Mouse (Mus musculus) embryonic facial prominence, embryonic 15.5 days (tissue): ENCODE results near the gene Psat1. TPM values are rescaled to one million over a fixed set of nuclear protein-coding genes. Genes with fewer than 3 reads are reported as not detected.

ENCODE experiments used
- ATAC-seq: fragments of 200-750 bp; cut with Nextera tagmentation; 2 replicates; pipeline ENCODE4 v1.8.0; 2017; ENCODE audit warnings: low read depth, moderate TSS enrichment; ENCODE audit not compliant: insufficient number of reproducible peaks, low FRiP score, low TSS enrichment
- H3K27ac ChIP-seq: fragments of 300-500 bp; sonication (generic); replicated peaks from 2 replicates; pipeline ENCODE4 v1.5.1; 2015; ENCODE audit warnings: mild to moderate bottlenecking, inconsistent platforms
- H3K27me3 ChIP-seq: fragments of 300-500 bp; sonication (generic); 2 replicates; pipeline ENCODE4 v1.6.1; 2015; ENCODE audit warnings: inconsistent platforms
- H3K36me3 ChIP-seq: fragments of 300-500 bp; sonication (generic); 2 replicates; pipeline ENCODE4 v1.6.1; 2015; ENCODE audit warnings: mild to moderate bottlenecking, inconsistent platforms
- H3K4me1 ChIP-seq: fragments of 300-500 bp; sonication (generic); 2 replicates; pipeline ENCODE4 v1.6.1; 2015; ENCODE audit warnings: inconsistent platforms
- H3K4me2 ChIP-seq: fragments of 300-500 bp; sonication (generic); replicated peaks from 2 replicates; pipeline ENCODE4 v1.6.1; 2015; ENCODE audit warnings: mild to moderate bottlenecking, inconsistent platforms
- H3K4me3 ChIP-seq: fragments of 300-500 bp; sonication (generic); replicated peaks from 2 replicates; pipeline ENCODE4 v1.5.1; 2015; ENCODE audit warnings: mild to moderate bottlenecking, inconsistent platforms
- H3K9ac ChIP-seq: fragments of 300-500 bp; sonication (generic); 2 replicates; pipeline ENCODE4 v1.6.1; 2015; ENCODE audit warnings: inconsistent platforms
- H3K9me3 ChIP-seq: fragments of 300-500 bp; sonication (generic); replicated peaks from 2 replicates; pipeline ENCODE4 v1.6.1; 2016; ENCODE audit warnings: inconsistent platforms
- WGBS: fragments of 180-500 bp; shearing (Covaris S2); methylation state at CpG from one replicate; pipeline ENCODE4 v1.1.7; 2015; 5-methylcytosine and 5-hydroxymethylcytosine counted together
- polyA plus RNA-seq: library from polyadenylated mRNA; unstranded; fragments of >200 nt; fragmentation: Nextera tagmentation; extraction: Ambion mirVana; gene quantifications from 2 replicates; pipeline ENCODE4 v1.2.1, GENCODE M21; 2015

Psat1 gene
- polyA plus RNA-seq: 116 and 122 TPM in 2 replicates

DNA sequence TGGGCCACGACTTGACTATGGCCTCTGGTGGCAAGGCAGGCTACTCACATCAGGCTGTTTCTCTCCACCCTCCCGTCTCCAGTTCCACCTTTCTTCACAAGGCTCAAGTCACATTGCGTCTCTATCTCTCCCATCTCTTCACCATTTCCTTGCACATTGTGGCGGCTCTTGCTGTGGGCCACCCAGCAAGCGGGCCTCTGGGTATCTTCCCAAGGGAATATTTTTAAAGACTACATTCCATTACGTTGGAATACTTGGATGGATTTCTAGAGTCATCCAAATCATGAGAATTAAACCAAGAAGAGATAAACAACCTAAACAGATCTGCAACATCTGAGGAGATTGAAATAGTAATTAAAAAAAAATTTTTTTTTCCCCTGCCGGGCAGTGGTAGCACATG lies at the start of gene Psat1:
Psat1 (minus strand) TSS at position 101 of the 400 bp plus-strand sequence.
- no peak for ATAC-seq
- Histone ChIP-seq H3K27ac (peak within 1 kb of the TSS; percentile 31; the same call in 1 of the 2 replicates), H3K4me2 (no peak within 1 kb of the TSS), H3K4me3 (no peak within 1 kb of the TSS), H3K9ac (no peak within 1 kb of the TSS), H3K9me3 (no peaks in the 10 kb centered on the region), H3K4me1 (no peaks in the 10 kb centered on the region), H3K27me3 (no peaks in the 10 kb centered on the region), H3K36me3 (no peaks in the 10 kb centered on the region)
- WGBS: 74% methylated on average over 7 of the region's 7 CpGs

DNA sequence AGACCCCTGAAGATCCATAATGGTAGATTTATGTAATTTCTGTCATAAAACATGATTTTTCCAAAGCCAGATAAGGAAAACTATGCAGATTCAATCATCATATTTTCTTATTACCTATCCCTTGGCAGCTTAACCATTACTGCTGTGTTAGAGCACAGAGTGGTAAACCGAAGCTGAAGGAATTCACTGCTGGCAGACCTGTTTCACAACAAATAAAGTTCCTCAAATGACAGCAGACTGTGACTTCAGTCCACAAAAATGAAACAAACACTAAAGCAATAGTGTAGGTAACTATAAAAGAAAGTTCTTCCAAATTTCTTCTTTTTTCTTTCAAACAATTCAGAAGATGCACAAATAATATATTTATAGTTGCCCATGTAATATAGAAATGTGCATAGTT lies 43.0 kb upstream of the Psat1 start:
- Histone ChIP-seq H3K27ac (no peak overlapping the region), H3K4me3 (no peak overlapping the region), H3K9ac (no peak overlapping the region), H3K9me3 (no peaks in the 10 kb centered on the region), H3K4me2 (no peak overlapping the region), H3K36me3 (no peaks in the 10 kb centered on the region), H3K4me1 (no peaks in the 10 kb centered on the region), H3K27me3 (no peaks in the 10 kb centered on the region)
- no peak for ATAC-seq
- 67% methylated on average over 1 of the region's 1 CpGs for WGBS

DNA sequence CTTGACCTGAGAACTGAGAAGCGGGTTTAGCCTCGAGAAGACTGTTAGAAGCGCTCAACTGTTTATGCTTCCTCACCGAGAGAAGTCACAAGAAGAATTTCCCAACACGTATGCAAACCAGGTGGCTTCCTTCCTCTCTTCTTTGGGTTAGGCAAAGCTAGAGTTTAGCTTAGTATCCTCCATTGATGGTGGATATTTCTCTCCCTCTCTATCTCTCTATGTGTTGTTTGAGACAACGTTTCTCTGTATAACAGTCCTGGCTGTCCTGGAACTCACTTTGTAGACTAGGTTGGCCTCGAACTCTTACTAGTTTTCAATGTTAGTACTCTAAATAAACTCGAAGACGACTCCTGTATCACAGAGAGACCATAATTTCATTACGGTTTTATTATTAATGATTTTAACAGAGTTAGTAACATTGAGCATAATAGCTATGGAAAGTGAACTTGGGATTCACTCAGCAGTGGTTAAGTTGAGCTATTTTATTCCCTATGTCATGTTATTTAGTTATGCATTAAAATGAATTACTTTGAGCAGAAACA lies 38.1 kb upstream of the Psat1 start:
- Histone ChIP-seq H3K27me3 (no peaks in the 10 kb centered on the region), H3K4me2 (peak overlapping the region; percentile 90), H3K9me3 (no peaks in the 10 kb centered on the region), H3K4me1 (peaks cover 4% of the 10 kb centered on the region; the same call in 1 of the 2 replicates), H3K27ac (peak overlapping the region; percentile 25; the same call in 1 of the 2 replicates), H3K4me3 (peak overlapping the region; percentile 85), H3K9ac (peak overlapping the region; percentile 70), H3K36me3 (peaks cover 2% of the 10 kb centered on the region; the same call in 1 of the 2 replicates)
- WGBS: 28% methylated on average over 10 of the region's 10 CpGs
- ATAC-seq: no peak

DNA sequence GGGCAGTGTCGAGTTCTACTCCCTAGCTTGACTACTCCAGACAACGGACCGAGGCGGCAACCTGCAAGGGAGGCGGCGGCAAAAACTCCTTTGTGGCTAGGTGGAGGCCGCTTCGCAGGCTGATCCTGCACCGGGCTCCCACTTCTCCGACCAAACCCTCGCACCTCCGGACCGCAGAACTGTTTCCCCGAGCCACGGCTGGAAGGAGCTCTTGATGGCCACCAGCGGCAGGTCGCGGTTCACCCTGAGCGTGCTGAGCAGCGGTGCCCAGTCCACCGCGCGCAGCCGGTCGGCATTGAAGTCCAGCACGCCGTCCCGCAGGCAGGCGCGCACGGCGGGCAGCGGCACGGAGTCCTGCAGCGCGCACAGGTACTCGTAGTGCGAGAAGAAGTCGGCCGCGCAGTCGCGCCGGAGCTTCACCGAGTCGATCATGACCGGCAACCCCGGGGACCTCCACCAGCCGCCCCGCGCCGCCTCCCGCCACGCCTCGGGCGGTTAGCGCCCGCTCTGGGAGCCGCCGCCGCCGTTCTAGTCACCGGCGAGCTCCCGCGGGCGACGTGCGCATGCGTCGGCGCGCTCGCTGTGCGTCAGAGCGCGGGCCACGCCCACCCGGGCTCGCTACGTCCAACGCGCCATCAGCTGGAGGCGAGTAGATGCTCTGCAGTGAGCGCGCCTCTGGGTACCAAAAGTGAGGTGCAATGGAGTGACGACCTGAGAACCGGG lies 37.5 kb upstream of the Psat1 start, which contains the start of gene Cep78:
Cep78 (minus strand) TSS at position 541 of the 723 bp plus-strand sequence.
- H3K4me2 ChIP-seq: peak within 1 kb of the TSS; percentile 90
- no peaks in the 10 kb centered on the region for H3K9me3 ChIP-seq
- H3K36me3 ChIP-seq: peaks cover 3% of the 10 kb centered on the region; the same call in 1 of the 2 replicates
- no peaks in the 10 kb centered on the region for H3K27me3 ChIP-seq
- under 1% methylated on average over 86 of the region's 88 CpGs for WGBS
- H3K4me1 ChIP-seq: peaks cover 4% of the 10 kb centered on the region; the same call in 1 of the 2 replicates
- peak within 1 kb of the TSS; percentile 85 for H3K4me3 ChIP-seq
- peak within 1 kb of the TSS; percentile 79 for H3K27ac ChIP-seq
- peak; percentile 89 for ATAC-seq
- H3K9ac ChIP-seq: peak within 1 kb of the TSS; percentile 70

DNA sequence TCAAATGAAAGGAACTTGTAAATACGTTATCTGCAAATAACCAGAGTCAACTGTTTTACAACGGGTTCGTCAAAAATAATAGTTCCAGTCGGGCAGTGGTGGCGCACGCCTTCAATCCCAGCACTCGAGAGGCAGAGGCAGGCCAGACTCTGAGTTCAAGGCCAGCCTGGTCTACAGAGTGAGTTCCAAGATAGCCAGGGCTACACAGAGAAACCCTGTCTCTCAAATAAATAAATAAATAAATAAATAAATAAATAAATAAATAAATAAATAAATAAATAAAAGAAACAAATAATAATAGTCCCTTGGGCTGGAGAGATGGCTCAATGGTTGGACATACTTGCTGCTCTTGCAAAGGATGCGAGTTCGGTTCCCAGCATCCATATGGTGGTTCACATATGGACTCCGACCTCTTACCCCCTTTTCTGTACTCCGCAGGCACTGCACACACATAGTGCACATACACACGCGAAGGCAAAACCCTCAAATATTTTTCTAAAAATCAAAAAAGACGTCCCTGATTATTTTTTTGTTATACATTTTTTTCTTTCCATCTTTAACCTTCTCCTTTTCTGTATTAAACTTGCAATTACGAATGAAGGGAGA lies 36.7 kb upstream of the Psat1 start:
- H3K4me3 ChIP-seq: peak overlapping the region; percentile 85
- no peak overlapping the region for H3K27ac ChIP-seq
- 0 out of 2 replicates have a peak overlapping the region, but pooled peaks have one; percentile 70 for H3K9ac ChIP-seq
- peaks cover 3% of the 10 kb centered on the region; the same call in 1 of the 2 replicates for H3K36me3 ChIP-seq
- H3K4me2 ChIP-seq: peak overlapping the region; percentile 90
- peaks cover 4% of the 10 kb centered on the region; the same call in 1 of the 2 replicates for H3K4me1 ChIP-seq
- 49% methylated on average over 15 of the region's 15 CpGs for WGBS
- H3K27me3 ChIP-seq: no peaks in the 10 kb centered on the region
- H3K9me3 ChIP-seq: no peaks in the 10 kb centered on the region
- no peak for ATAC-seq

DNA sequence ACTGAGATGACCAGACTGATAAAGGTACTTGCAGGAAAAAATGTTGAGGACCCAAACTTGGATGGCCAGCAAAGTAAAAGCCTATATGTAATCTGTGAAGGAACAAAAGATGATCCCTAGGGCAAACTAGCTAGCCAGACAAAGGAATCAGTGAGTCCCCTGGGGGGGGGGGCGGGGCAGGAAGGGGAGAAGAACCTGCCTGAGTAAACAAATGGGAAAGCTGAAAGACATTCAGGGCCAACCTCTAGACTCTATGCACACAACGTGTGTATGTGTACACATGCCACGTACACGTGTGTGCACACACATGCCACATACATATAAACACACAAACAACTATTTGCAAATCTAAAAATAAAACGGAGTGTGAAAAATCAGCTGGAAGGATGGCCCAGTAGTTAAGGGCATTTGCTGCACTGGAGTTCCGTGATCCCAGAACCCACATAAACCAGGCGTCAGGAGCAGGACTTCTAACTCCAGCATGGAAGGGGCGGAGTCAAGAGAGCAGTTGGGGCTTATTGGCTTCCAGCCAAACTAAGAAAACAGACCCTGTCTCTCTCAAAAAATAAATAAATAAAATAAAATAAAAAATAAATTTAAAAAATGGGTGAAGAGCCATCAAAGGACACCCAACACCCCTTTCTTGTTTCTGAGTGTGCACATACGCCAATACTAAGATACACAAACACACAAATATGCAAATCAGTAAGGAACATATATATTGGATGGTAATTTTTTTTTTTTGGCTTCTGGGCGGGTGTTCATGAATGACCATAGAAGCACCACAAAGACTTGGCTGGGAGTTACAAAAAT lies 36.0 kb upstream of the Psat1 start:
- H3K9ac ChIP-seq: no peak overlapping the region
- no peak overlapping the region for H3K27ac ChIP-seq
- no peaks in the 10 kb centered on the region for H3K27me3 ChIP-seq
- ATAC-seq: no peak; the same call in 1 of the 2 replicates
- peak overlapping the region; percentile 90; the same call in 1 of the 2 replicates for H3K4me2 ChIP-seq
- peaks cover 4% of the 10 kb centered on the region; the same call in 1 of the 2 replicates for H3K4me1 ChIP-seq
- no peaks in the 10 kb centered on the region for H3K9me3 ChIP-seq
- 57% methylated on average over 9 of the region's 10 CpGs for WGBS
- H3K36me3 ChIP-seq: peaks cover 3% of the 10 kb centered on the region; the same call in 1 of the 2 replicates
- no peak overlapping the region for H3K4me3 ChIP-seq

DNA sequence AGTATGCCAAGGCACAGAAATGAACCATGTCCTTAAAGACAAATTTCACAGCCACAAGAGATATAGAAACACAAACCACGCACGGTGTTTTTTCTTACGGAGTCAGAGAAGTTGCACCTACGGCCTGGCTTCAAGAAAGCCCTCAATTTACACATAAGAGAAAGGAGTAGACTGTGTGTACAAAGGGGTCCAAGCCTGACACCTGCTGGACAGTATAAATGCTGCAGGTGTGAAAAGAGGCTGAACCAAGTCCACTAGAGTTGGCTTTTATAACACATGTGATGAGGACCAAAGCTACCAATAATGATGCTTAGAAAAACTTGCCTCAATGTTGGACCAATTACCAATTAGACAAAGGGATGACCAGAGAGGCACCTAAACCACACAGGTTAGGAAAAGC lies 34.7 kb upstream of the Psat1 start:
- Histone ChIP-seq H3K27ac (no peak overlapping the region), H3K9ac (no peak overlapping the region), H3K27me3 (no peaks in the 10 kb centered on the region), H3K4me2 (no peak overlapping the region), H3K4me3 (no peak overlapping the region), H3K9me3 (no peaks in the 10 kb centered on the region), H3K36me3 (peaks cover 15% of the 10 kb centered on the region), H3K4me1 (peaks cover 4% of the 10 kb centered on the region; the same call in 1 of the 2 replicates)
- ATAC-seq: no peak
- WGBS: 44% methylated on average over 4 of the region's 4 CpGs

DNA sequence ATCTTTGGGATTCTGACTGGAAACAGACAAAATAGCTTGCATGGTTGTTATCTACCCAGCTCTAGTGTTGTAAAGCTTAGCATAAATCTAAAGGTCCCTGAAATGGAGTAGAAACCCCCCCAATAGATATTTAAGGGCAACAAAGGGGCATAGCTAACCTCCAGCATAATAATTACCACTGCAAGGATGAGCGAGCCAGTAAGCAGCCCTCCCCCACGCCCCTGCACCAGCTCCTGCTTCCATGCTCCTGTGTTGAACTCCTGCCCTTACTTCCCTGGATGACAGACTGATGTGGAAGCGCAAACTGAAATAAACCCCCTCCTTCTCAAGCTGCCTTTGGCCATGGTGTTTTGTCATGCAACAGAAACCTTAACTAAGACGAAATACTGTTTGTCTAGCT lies 26.2 kb upstream of the Psat1 start:
- no peaks in the 10 kb centered on the region for H3K4me1 ChIP-seq
- H3K9ac ChIP-seq: no peak overlapping the region
- no peaks in the 10 kb centered on the region for H3K27me3 ChIP-seq
- no peaks in the 10 kb centered on the region for H3K9me3 ChIP-seq
- WGBS: 82% methylated on average over 4 of the region's 4 CpGs
- no peak for ATAC-seq
- no peak overlapping the region for H3K27ac ChIP-seq
- no peak overlapping the region for H3K4me2 ChIP-seq
- no peak overlapping the region for H3K4me3 ChIP-seq
- H3K36me3 ChIP-seq: peaks cover 48% of the 10 kb centered on the region

DNA sequence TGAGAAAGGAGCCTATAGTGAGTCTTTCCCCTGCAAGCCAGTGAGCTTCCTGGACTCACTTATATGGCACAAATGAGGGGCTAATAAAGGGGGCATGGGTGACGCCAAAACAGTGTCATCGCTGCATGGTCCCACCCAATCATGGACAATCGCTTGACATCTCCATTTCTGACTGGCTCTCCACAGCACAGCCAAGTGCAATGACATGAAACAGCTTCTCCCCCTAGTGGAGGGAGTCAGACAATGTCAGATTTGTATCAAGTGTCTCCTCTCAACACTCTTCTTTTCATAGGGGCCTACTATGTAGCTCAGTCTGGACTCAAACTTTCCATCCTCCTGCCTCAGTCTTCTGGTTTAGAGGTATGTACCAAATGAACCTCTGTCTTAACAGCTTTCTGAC lies 17.9 kb upstream of the Psat1 start:
- ATAC-seq: no peak
- no peaks in the 10 kb centered on the region for H3K27me3 ChIP-seq
- no peak overlapping the region for H3K4me2 ChIP-seq
- H3K27ac ChIP-seq: no peak overlapping the region
- WGBS: 50% methylated on average over 3 of the region's 3 CpGs
- no peaks in the 10 kb centered on the region for H3K9me3 ChIP-seq
- H3K36me3 ChIP-seq: peaks cover 45% of the 10 kb centered on the region
- H3K4me1 ChIP-seq: no peaks in the 10 kb centered on the region
- H3K9ac ChIP-seq: no peak overlapping the region
- H3K4me3 ChIP-seq: no peak overlapping the region

DNA sequence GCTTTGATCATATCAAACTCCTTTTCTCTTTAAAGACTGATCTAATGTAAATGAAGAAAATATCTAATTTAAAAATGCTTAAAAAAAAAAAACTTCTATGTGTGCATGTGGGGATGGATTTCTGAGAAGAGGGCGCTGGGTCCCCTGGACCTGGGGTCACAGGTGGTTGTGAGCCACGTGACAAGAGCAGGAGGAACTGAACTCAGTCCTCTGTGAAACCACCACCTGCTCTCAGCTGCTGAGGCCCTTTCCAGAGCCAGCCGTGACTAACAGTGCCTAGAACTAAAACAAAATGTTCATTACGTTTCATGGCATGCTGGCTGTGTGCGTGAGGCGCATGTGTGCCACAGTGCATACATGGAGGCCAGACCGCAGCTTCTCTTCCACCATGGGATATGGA lies 17.4 kb upstream of the Psat1 start:
- Histone ChIP-seq H3K27me3 (no peaks in the 10 kb centered on the region), H3K9me3 (no peaks in the 10 kb centered on the region), H3K27ac (no peak overlapping the region), H3K9ac (no peak overlapping the region), H3K4me1 (no peaks in the 10 kb centered on the region), H3K4me3 (no peak overlapping the region), H3K36me3 (peaks cover 42% of the 10 kb centered on the region), H3K4me2 (no peak overlapping the region)
- 89% methylated on average over 7 of the region's 7 CpGs for WGBS
- ATAC-seq: no peak
